Mouse (Mus musculus): ENCODE data around the gene 1500009L16Rik. TPM values are rescaled to one million over a fixed set of nuclear protein-coding genes. Genes with fewer than 3 reads are reported as not detected.
A peak's percentile ranks its signal among the peaks of the same experiment; 100 is the strongest.

Gene 1500009L16Rik
- polyA plus RNA-seq (2016; fragmentation: Nextera tagmentation; extraction: Ambion mirVana) = 14.7 and 15.7 TPM in 2 replicates

GRCm38 (mm10) chr10:83722579-83723031 lies at the start of gene 1500009L16Rik:
Gene 1500009L16Rik (plus strand): TSS chr10:83722865.
- H3K4me2 ChIP-seq = peak within 1 kb of the TSS; percentile 95
- peaks cover 20% of the 10 kb centered on the region for H3K4me1 ChIP-seq (replicated peaks)
- no peaks in the 10 kb centered on the region for H3K27me3 ChIP-seq (replicated peaks)
- no peaks in the 10 kb centered on the region for H3K36me3 ChIP-seq
- peak within 1 kb of the TSS; percentile 79 for H3K9ac ChIP-seq
- under 1% methylated on average over 31 of the region's 37 CpGs for WGBS
- ATAC-seq (ENCODE audit: insufficient number of reproducible peaks, low FRiP score) = peak; percentile 91
- peak within 1 kb of the TSS; percentile 74 for H3K4me3 ChIP-seq
- H3K9me3 ChIP-seq (replicated peaks) = peaks cover 8% of the 10 kb centered on the region; the same call in 1 of the 2 replicates
- no peak within 1 kb of the TSS for H3K27ac ChIP-seq (ENCODE audit: poor library complexity, severe bottlenecking)

- Histone ChIP-seq H3K27me3 (replicated peaks) (no peaks in the 10 kb centered on the region), H3K9me3 (replicated peaks) (peaks cover 10% of the 10 kb centered on the region; the same call in 1 of the 2 replicates), H3K27ac (ENCODE audit: poor library complexity, severe bottlenecking) (no peak overlapping the region), H3K4me2 (no peak overlapping the region), H3K4me1 (replicated peaks) (no peaks in the 10 kb centered on the region), H3K9ac (no peak overlapping the region), H3K4me3 (no peak overlapping the region), H3K36me3 (no peaks in the 10 kb centered on the region)
- WGBS = 86% methylated on average over 12 of the region's 12 CpGs
- ATAC-seq (ENCODE audit: insufficient number of reproducible peaks, low FRiP score) = no peak
Measured at GRCm38 (mm10) chr10:83681334-83681733, 41.3 kb upstream of the 1500009L16Rik start.

GRCm38 (mm10) chr10:83688215-83688614 lies 34.5 kb upstream of the 1500009L16Rik start:
- Histone ChIP-seq H3K9me3 (replicated peaks) (no peaks in the 10 kb centered on the region), H3K4me2 (no peak overlapping the region), H3K9ac (no peak overlapping the region), H3K27me3 (replicated peaks) (no peaks in the 10 kb centered on the region), H3K27ac (ENCODE audit: poor library complexity, severe bottlenecking) (no peak overlapping the region), H3K4me1 (replicated peaks) (peaks cover 12% of the 10 kb centered on the region), H3K4me3 (no peak overlapping the region), H3K36me3 (no peaks in the 10 kb centered on the region)
- 83% methylated on average over 2 of the region's 2 CpGs for WGBS
- ATAC-seq (ENCODE audit: insufficient number of reproducible peaks, low FRiP score) = no peak

GRCm38 (mm10) chr10:83692175-83692895 lies 30.3 kb upstream of the 1500009L16Rik start:
- no peaks in the 10 kb centered on the region for H3K36me3 ChIP-seq
- WGBS = 60% methylated on average over 11 of the region's 11 CpGs
- peaks cover 12% of the 10 kb centered on the region for H3K4me1 ChIP-seq (replicated peaks)
- H3K27ac ChIP-seq (ENCODE audit: poor library complexity, severe bottlenecking) = no peak overlapping the region
- no peak for ATAC-seq (ENCODE audit: insufficient number of reproducible peaks, low FRiP score)
- no peak overlapping the region for H3K4me3 ChIP-seq
- H3K4me2 ChIP-seq = no peak overlapping the region
- no peaks in the 10 kb centered on the region for H3K9me3 ChIP-seq (replicated peaks)
- no peak overlapping the region for H3K9ac ChIP-seq
- H3K27me3 ChIP-seq (replicated peaks) = no peaks in the 10 kb centered on the region

GRCm38 (mm10) chr10:83696226-83696625 lies 26.4 kb upstream of the 1500009L16Rik start:
- no peak overlapping the region for H3K4me3 ChIP-seq
- H3K9ac ChIP-seq = no peak overlapping the region
- WGBS = 75% methylated on average over 4 of the region's 4 CpGs
- H3K27me3 ChIP-seq (replicated peaks) = no peaks in the 10 kb centered on the region
- no peak overlapping the region for H3K4me2 ChIP-seq
- H3K36me3 ChIP-seq = no peaks in the 10 kb centered on the region
- no peaks in the 10 kb centered on the region for H3K9me3 ChIP-seq (replicated peaks)
- H3K27ac ChIP-seq (ENCODE audit: poor library complexity, severe bottlenecking) = no peak overlapping the region
- no peak for ATAC-seq (ENCODE audit: insufficient number of reproducible peaks, low FRiP score)
- peaks cover 12% of the 10 kb centered on the region for H3K4me1 ChIP-seq (replicated peaks)

- no peak overlapping the region for H3K9ac ChIP-seq
- WGBS = 89% methylated on average over 12 of the region's 12 CpGs
- no peaks in the 10 kb centered on the region for H3K27me3 ChIP-seq (replicated peaks)
- H3K36me3 ChIP-seq = no peaks in the 10 kb centered on the region
- H3K4me3 ChIP-seq = no peak overlapping the region
- H3K9me3 ChIP-seq (replicated peaks) = peaks cover 10% of the 10 kb centered on the region; the same call in 1 of the 2 replicates
- no peak for ATAC-seq (ENCODE audit: insufficient number of reproducible peaks, low FRiP score)
- H3K4me2 ChIP-seq = no peak overlapping the region
- no peak overlapping the region for H3K27ac ChIP-seq (ENCODE audit: poor library complexity, severe bottlenecking)
- no peaks in the 10 kb centered on the region for H3K4me1 ChIP-seq (replicated peaks)
Measured at GRCm38 (mm10) chr10:83706628-83707027, 16.0 kb upstream of the 1500009L16Rik start.

- no peak overlapping the region for H3K4me2 ChIP-seq
- WGBS = 57% methylated on average over 3 of the region's 3 CpGs
- no peak overlapping the region for H3K9ac ChIP-seq
- H3K4me3 ChIP-seq = no peak overlapping the region
- no peaks in the 10 kb centered on the region for H3K36me3 ChIP-seq
- no peak for ATAC-seq (ENCODE audit: insufficient number of reproducible peaks, low FRiP score)
- H3K27me3 ChIP-seq (replicated peaks) = no peaks in the 10 kb centered on the region
- H3K4me1 ChIP-seq (replicated peaks) = no peaks in the 10 kb centered on the region
- no peaks in the 10 kb centered on the region for H3K9me3 ChIP-seq (replicated peaks)
- no peak overlapping the region for H3K27ac ChIP-seq (ENCODE audit: poor library complexity, severe bottlenecking)
Measured at GRCm38 (mm10) chr10:83709920-83710319, 12.7 kb upstream of the 1500009L16Rik start.

- Histone ChIP-seq H3K27ac (ENCODE audit: poor library complexity, severe bottlenecking) (no peak overlapping the region), H3K9me3 (replicated peaks) (no peaks in the 10 kb centered on the region), H3K4me1 (replicated peaks) (no peaks in the 10 kb centered on the region), H3K4me3 (no peak overlapping the region), H3K4me2 (no peak overlapping the region), H3K27me3 (replicated peaks) (no peaks in the 10 kb centered on the region), H3K9ac (no peak overlapping the region), H3K36me3 (no peaks in the 10 kb centered on the region)
- WGBS = 74% methylated on average over 10 of the region's 10 CpGs
- ATAC-seq (ENCODE audit: insufficient number of reproducible peaks, low FRiP score) = no peak
Measured at GRCm38 (mm10) chr10:83711769-83712168, 10.9 kb upstream of the 1500009L16Rik start.

- 78% methylated on average over 12 of the region's 12 CpGs for WGBS
- H3K9me3 ChIP-seq (replicated peaks) = 0 out of 2 replicates have a peak, but pooled peaks cover 5% of the 10 kb centered on the region
- H3K4me2 ChIP-seq = no peak overlapping the region
- no peak overlapping the region for H3K27ac ChIP-seq (ENCODE audit: poor library complexity, severe bottlenecking)
- no peaks in the 10 kb centered on the region for H3K27me3 ChIP-seq (replicated peaks)
- no peak for ATAC-seq (ENCODE audit: insufficient number of reproducible peaks, low FRiP score)
- peaks cover 12% of the 10 kb centered on the region for H3K4me1 ChIP-seq (replicated peaks)
- no peak overlapping the region for H3K4me3 ChIP-seq
- H3K9ac ChIP-seq = no peak overlapping the region
- no peaks in the 10 kb centered on the region for H3K36me3 ChIP-seq
Measured at GRCm38 (mm10) chr10:83718855-83719474, 3.7 kb upstream of the 1500009L16Rik start.

GRCm38 (mm10) chr10:83723055-83723454 lies 390 bp downstream of the 1500009L16Rik start:
- no peaks in the 10 kb centered on the region for H3K36me3 ChIP-seq
- H3K4me2 ChIP-seq = peak overlapping the region; percentile 95
- no peaks in the 10 kb centered on the region for H3K27me3 ChIP-seq (replicated peaks)
- peak; percentile 49; the same call in 1 of the 2 replicates for ATAC-seq (ENCODE audit: insufficient number of reproducible peaks, low FRiP score)
- WGBS = under 1% methylated on average over 19 of the region's 23 CpGs
- peak overlapping the region; percentile 74 for H3K4me3 ChIP-seq
- no peak overlapping the region for H3K27ac ChIP-seq (ENCODE audit: poor library complexity, severe bottlenecking)
- peaks cover 6% of the 10 kb centered on the region; the same call in 1 of the 2 replicates for H3K9me3 ChIP-seq (replicated peaks)
- H3K4me1 ChIP-seq (replicated peaks) = peaks cover 20% of the 10 kb centered on the region
- peak overlapping the region; percentile 79 for H3K9ac ChIP-seq

GRCm38 (mm10) chr10:83724351-83725059 lies 1.8 kb downstream of the 1500009L16Rik start:
- no peak overlapping the region for H3K4me2 ChIP-seq
- WGBS = 79% methylated on average over 15 of the region's 15 CpGs
- H3K27ac ChIP-seq (ENCODE audit: poor library complexity, severe bottlenecking) = no peak overlapping the region

More at GRCm38 (mm10) chr10:83724351-83725059, 1.8 kb downstream of the 1500009L16Rik start:
- Histone ChIP-seq H3K27me3 (replicated peaks) (no peaks in the 10 kb centered on the region), H3K4me1 (replicated peaks) (peaks cover 20% of the 10 kb centered on the region), H3K36me3 (no peaks in the 10 kb centered on the region), H3K9me3 (replicated peaks) (peaks cover 2% of the 10 kb centered on the region; the same call in 1 of the 2 replicates), H3K4me3 (no peak overlapping the region), H3K9ac (no peak overlapping the region)
- no peak for ATAC-seq (ENCODE audit: insufficient number of reproducible peaks, low FRiP score)
